Mouse (Mus musculus) embryonic fibroblast, embryonic 13.5 days (primary cell): Measurements from ENCODE around the gene Slc39a10.
"Not testable (repeated sequence)": the region's sequence is repeated elsewhere in the genome, so short reads cannot be mapped to it uniquely, and the experiment has no call there.

ENCODE experiments used
- CTCF ChIP-seq: IDR thresholded peaks from 2 replicates; pipeline ENCODE4 v1.5.1; 2011; ENCODE audit warnings: mild to moderate bottlenecking, control low read depth, low read length, moderate library complexity, borderline replicate concordance; ENCODE audit not compliant: insufficient read depth
- POLR2A ChIP-seq: IDR thresholded peaks from 2 replicates; pipeline ENCODE4 v1.6.1; 2011; ENCODE audit warnings: low read depth, mild to moderate bottlenecking, control low read depth, low read length, moderate library complexity

- TF ChIP-seq CTCF, POLR2A: not testable (repeated sequence)
Measured at GRCm38 (mm10) chr1:46764600-46764999, 128.1 kb downstream of the Slc39a10 start.
